Mouse (Mus musculus): Measurements from ENCODE around the gene Ercc6.

GRCm38 (mm10) chr14:32553198-32553903 is 40.0 kb downstream of the Ercc6 start:
- TF ChIP-seq CTCF (conservative IDR thresholded peaks at IDR 0.05; ENCODE audit: insufficient read depth, insufficient read length, low read depth, low read length) (no peak), POLR2A (IDR thresholded peaks at IDR 0.05; ENCODE audit: low read depth, low read length) (no peak)

All from kidney, adult 2 months (tissue).